Mouse (Mus musculus) adrenal gland, postnatal 10 days (tissue): ENCODE results near the gene Kdr. TPM values are rescaled to one million over a fixed set of nuclear protein-coding genes. Genes with fewer than 3 reads are reported as not detected.
A peak's percentile ranks its signal among the peaks of the same experiment; 100 is the strongest.

Experiments
- DNase-seq: peaks from one replicate; pipeline ENCODE4 v3.0.0; 2021; ENCODE audit warnings: mixed read lengths
- microRNA-seq: library from miRNA; unstranded; fragments of <30 nt; microRNA quantifications from one replicate; pipeline ENCODE4 v1.2.0, GENCODE M21; 2021
- total RNA-seq, 2 experiments: library from RNA; stranded (reverse); gene quantifications; 2 replicates each; pipeline ENCODE4 v1.2.3; 2021

Gene Kdr
- total RNA-seq, 2 experiments from 2014 or later = 93.4 to 107 TPM

DNA sequence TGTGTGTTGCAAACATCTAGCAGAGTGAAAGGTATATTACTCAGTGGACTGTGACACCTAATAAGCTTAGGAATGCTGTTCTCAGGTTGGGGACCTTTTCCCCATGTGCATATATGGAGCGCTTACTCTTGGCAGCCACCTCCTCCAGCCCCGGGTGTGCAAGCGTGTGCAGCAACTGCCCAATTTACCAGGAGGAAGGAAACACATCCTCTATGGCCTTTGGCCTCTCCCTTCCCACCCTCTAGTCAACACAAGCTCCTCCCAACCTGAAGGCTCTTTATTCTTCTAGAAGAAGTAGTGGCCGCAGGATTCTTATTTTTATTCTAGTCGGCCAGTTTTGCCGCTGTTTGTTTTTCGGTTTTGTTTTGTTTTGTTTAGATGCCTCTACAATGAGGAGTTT lies 60.1 kb downstream of the Kdr start:
- no peak for DNase-seq

DNA sequence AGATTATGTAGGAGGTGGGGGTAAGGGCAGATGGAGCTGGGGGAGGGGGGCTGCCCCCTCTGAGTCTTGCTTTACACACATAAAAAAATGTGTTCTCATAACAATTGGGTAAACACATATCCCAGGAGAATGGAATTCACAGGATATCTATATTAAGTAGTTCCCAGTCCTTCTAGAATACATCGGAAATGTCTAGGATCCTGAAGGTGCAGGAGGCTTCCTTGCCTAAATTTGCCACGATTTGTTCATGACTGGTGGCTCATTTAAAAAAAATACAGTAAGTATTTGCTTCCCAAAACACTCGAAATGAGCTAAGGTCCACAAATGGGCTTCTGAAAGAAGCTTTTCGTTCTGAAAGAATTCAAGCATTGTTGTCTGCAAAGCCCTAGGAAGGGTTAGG lies 61.0 kb downstream of the Kdr start:
- no peak for DNase-seq

- DNase-seq = no peak
Measured at GRCm38 (mm10) chr5:75906102-75906501, 72.2 kb downstream of the Kdr start.

- peak; percentile 30 for DNase-seq
Measured at GRCm38 (mm10) chr5:75900231-75900920, 77.9 kb downstream of the Kdr start.

GRCm38 (mm10) chr5:75895351-75895750 lies 82.9 kb downstream of the Kdr start:
- peak; percentile 38 for DNase-seq

DNA sequence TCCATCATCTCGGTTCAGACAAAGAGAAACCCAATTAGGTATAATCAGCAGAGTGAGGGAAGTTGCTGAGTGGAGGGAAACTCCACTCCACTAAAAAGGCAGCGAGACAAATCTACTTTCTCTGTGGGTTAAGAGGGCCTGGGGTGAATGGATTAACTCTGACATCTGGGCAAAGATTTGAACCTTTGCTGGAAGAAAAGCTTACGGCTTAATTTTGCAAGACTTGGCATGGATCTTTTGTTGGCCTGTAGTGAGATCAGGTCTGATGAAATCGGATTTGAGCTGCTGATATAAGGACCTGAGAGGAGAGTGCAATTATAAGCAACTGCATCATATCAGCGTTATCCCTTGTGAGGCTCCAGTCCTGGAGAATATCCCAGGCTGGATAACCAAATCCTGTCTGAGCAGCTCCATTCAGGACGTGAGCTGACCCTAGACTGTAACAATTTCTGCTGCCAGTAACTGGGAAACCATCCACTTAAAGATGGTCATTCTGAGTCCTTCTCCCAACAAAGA lies 85.2 kb downstream of the Kdr start:
- no peak for DNase-seq

Small RNA genes lying within 50 kb of the gene (microRNA-seq; reads per million reads assigned to microRNA genes)
- not detected for gene Gm25374

Other genes starting within 250 kb of the Kdr start
- gene Srd5a3, start 161.8 kb upstream of the Kdr start, total RNA-seq = 10 to 100 TPM; 24.1 to 26.2 TPM
- gene Tmem165, start 205.4 kb upstream of the Kdr start, total RNA-seq = 10 to 100 TPM; 44.3 to 46.1 TPM